Mouse (Mus musculus) olfactory bulb, adult 2 months (tissue): ENCODE measurements around the gene Trim10. TPM values are rescaled to one million over a fixed set of nuclear protein-coding genes. Genes with fewer than 3 reads are reported as not detected.
"Not testable (repeated sequence)": the region's sequence is repeated elsewhere in the genome, so short reads cannot be mapped to it uniquely, and the experiment has no call there.

Experiments used
- H3K27ac ChIP-seq: fragments of 200-500 bp; 2 replicates; pipeline ENCODE4 v1.5.1; 2012; ENCODE audit warnings: low read depth, low read length; ENCODE audit not compliant: insufficient read depth
- H3K4me1 ChIP-seq: fragments of 200-500 bp; 2 replicates; pipeline ENCODE4 v1.6.1; 2012; ENCODE audit warnings: low read length; ENCODE audit not compliant: control insufficient read depth, insufficient read depth
- H3K4me3 ChIP-seq: fragments of 200-500 bp; 2 replicates; pipeline ENCODE4 v1.5.1; 2012; ENCODE audit warnings: mild to moderate bottlenecking, low read depth, low read length, moderate library complexity; ENCODE audit not compliant: insufficient read depth
- CTCF ChIP-seq: fragments of 200-500 bp; IDR thresholded peaks from 2 replicates; pipeline ENCODE4 v1.5.1; 2012; ENCODE audit warnings: low read depth, mild to moderate bottlenecking, low read length, moderate library complexity; ENCODE audit not compliant: insufficient read depth
- POLR2A ChIP-seq: fragments of 200-500 bp; IDR thresholded peaks from 2 replicates; pipeline ENCODE4 v1.6.1; 2012; ENCODE audit warnings: mild to moderate bottlenecking, low read depth, low read length, moderate library complexity; ENCODE audit not compliant: insufficient read depth
- WGBS: fragments of 180-500 bp; shearing (Covaris S2); methylation state at CpG from one replicate; pipeline ENCODE4 v1.1.7; 2018; 5-methylcytosine and 5-hydroxymethylcytosine counted together
- polyA plus RNA-seq: library from polyadenylated mRNA; stranded (reverse); fragments of >200 nt; gene quantifications from 2 replicates; pipeline ENCODE4 v1.2.4, GENCODE M21; 2012; ENCODE audit warnings: low replicate concordance; ENCODE audit not compliant: missing spikeins, insufficient read depth, insufficient read length

The Trim10 gene
- polyA plus RNA-seq = not detected in 2 replicates

- Histone ChIP-seq H3K4me1 (peaks cover 13% of the 10 kb centered on the region), H3K27ac (no peak within 1 kb of the TSS), H3K4me3 (no peak within 1 kb of the TSS)
- WGBS = 65% methylated on average over 4 of the region's 4 CpGs
- TF ChIP-seq CTCF (no peak), POLR2A (no peak)
Measured at GRCm38 (mm10) chr17:36869284-36869954, at the start of gene Trim10. Gene Trim10 (plus strand): TSS chr17:36869574.

DNA sequence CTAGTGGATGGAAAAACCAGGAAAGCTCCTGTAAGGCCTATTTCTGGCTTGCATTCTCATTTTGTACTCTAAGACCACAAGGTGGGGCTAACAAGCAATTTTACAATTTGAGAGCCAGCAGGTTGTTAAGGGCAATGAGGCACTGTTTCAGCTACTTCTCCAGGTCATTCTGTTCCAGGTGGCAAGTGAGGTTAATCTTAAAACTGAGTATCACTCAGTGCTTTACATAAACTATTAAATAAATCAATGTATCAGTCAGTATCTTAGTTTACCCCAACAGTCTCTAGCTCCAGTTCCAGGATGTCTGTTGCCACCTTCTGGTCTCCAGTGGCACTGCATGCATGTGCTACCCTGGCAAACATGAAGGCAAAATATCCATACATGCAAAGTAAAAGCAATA, 45.4 kb upstream of the Trim10 start:
- H3K27ac ChIP-seq = no peak overlapping the region
- no peak overlapping the region for H3K4me3 ChIP-seq
- peaks cover 2% of the 10 kb centered on the region; the same call in 1 of the 2 replicates for H3K4me1 ChIP-seq
- TF ChIP-seq CTCF = no peak
- no peak for TF ChIP-seq POLR2A

- TF ChIP-seq CTCF = no peak
- no peak for TF ChIP-seq POLR2A
- Histone ChIP-seq H3K4me1 (peaks cover 2% of the 10 kb centered on the region; the same call in 1 of the 2 replicates), H3K4me3 (no peak overlapping the region), H3K27ac (no peak overlapping the region)
- WGBS = 28% methylated on average over 4 of the region's 4 CpGs
Measured at GRCm38 (mm10) chr17:36825525-36825924, 43.8 kb upstream of the Trim10 start.

DNA sequence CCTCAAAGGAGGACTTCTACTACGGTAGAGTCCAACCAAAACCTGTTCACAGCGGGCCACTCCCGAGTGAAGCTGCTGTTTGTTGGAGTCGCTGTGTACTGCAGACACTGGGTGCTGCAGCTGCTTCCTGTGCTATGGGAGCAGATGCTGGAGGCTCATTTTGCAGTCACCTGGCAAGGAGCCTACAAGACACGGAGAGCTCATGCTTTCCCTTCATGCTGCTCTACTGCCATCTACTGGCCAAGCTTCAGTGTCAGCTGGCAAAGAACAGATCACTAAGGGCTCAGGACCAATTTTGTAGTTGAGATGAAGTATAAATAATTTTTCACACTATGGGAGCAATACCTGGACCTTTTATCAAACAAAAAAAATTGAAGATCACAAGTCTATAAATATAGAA, 43.4 kb upstream of the Trim10 start:
- not testable (repeated sequence) for H3K4me3 ChIP-seq, H3K27ac ChIP-seq, H3K4me1 ChIP-seq
- 6% methylated on average over 5 of the region's 5 CpGs for WGBS

- 85% methylated on average over 2 of the region's 2 CpGs for WGBS
- no peak overlapping the region for H3K4me3 ChIP-seq
- H3K4me1 ChIP-seq = peaks cover 2% of the 10 kb centered on the region; the same call in 1 of the 2 replicates
- H3K27ac ChIP-seq = no peak overlapping the region
- TF ChIP-seq POLR2A = no peak
- no peak for TF ChIP-seq CTCF
Measured at GRCm38 (mm10) chr17:36828488-36828887, 40.9 kb upstream of the Trim10 start.

- TF ChIP-seq CTCF (no peak), POLR2A (no peak)
- H3K4me1 ChIP-seq = peaks cover 2% of the 10 kb centered on the region; the same call in 1 of the 2 replicates
- WGBS = 87% methylated on average over 3 of the region's 3 CpGs
- no peak overlapping the region for H3K27ac ChIP-seq
- H3K4me3 ChIP-seq = no peak overlapping the region
Measured at GRCm38 (mm10) chr17:36830470-36830869, 38.9 kb upstream of the Trim10 start.

DNA sequence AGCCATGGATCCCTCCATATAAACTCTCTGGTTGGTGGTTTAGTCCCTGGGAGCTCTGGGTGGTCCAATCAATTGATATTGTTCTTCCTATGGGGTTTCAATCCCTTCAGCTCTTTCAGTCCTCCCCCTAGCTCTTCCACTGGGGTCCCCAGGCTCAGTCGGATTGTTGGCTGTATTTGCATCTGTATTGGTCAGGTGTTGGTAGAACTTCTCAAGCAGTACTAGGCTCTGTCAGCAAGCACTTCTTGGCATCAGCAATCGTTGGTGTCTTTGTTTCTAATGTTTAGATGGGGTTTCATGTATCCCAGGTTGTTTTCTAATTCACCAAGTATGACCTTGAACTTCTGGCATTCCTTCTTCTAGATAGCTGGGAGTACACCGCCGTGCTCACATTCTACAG, 36.7 kb upstream of the Trim10 start:
- Histone ChIP-seq H3K4me3 (no peak overlapping the region), H3K4me1 (no peaks in the 10 kb centered on the region; the same call in 1 of the 2 replicates), H3K27ac (no peak overlapping the region)
- TF ChIP-seq POLR2A (no peak), CTCF (no peak)
- WGBS = 58% methylated on average over 4 of the region's 4 CpGs

- Histone ChIP-seq H3K27ac (peak overlapping the region; percentile 84; the same call in 1 of the 2 replicates), H3K4me1 (peaks cover 2% of the 10 kb centered on the region; the same call in 1 of the 2 replicates), H3K4me3 (no peak overlapping the region)
- WGBS = 39% methylated on average over 12 of the region's 12 CpGs
- no peak for TF ChIP-seq CTCF
- TF ChIP-seq POLR2A = no peak
Measured at GRCm38 (mm10) chr17:36835591-36836426, 33.6 kb upstream of the Trim10 start.

DNA sequence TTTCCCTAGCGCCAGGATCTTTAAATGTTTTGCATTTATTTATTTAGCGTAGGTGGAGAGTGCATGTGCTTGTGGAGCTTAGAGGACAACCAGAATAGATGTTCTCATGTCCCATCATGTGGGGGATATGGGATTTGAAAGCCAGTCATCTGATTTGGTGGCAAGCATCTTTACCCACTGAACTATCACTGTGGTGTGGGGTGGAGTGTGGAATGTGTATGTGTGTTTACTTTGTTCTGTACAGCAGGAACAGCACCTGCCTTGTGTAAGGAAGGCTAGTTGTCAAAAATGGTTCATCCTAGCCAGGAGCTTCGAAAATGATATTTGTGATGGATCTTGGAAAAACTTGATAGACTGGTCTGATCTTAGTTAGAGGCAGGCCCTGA, 33.0 kb upstream of the Trim10 start:
- WGBS = 10% methylated on average over 3 of the region's 3 CpGs
- H3K4me1 ChIP-seq = peaks cover 2% of the 10 kb centered on the region; the same call in 1 of the 2 replicates
- TF ChIP-seq CTCF = no peak
- TF ChIP-seq POLR2A = no peak
- peak overlapping the region; percentile 84 for H3K27ac ChIP-seq
- peak overlapping the region; percentile 97 for H3K4me3 ChIP-seq
